Mouse (Mus musculus): ENCODE measurements at regions not wholly inside any gene's neighbourhood (a gene's known extent, or its start where the extent isn't known, plus 50 kb on each side); places are given as distances from the start of the nearest gene placed in this dataset.

DNA sequence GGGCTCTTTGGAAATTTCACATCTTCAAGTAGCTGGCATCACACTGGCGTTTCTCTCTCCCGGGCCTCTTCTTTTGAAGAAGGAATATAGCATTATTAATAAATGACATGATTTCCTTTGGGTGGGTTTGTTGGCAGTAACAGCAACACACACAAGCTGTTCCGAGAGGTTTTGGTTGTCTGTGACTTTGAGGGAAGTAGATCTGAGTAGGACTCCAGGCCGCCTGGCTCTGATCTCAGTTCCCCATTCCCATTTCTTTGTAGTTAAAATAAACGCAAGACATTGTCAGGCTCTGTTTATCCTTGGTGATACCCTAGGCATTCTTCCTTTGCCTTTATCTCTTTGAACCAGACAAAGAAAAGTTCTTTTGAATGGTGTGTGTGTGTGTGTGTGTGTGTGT is 83.3 kb upstream of the Gm9887 start:
- in situ Hi-C loops (cut with MboI; ENCODE audit: low pct_unique_long_range_greater_than_20kb), result loop anchor here (5.0 kb wide), 1 partner anchor 73 kb away; no protein-coding TSS in a partner anchor
- POLR2A ChIA-PET, result no interaction called here

GRCm38 (mm10) chr12:69453544-69453943 is 81.3 kb upstream of the Gm9887 start:
- H3K27me3 ChIP-seq, result no peaks in the 10 kb centered on the region
- DNase-seq (ENCODE audit: low read depth, low spot score) (no peak), ATAC-seq (no peak)
- ChIA-PET POLR2A (no interaction called here), CTCF (interaction anchor here (1.4 to 3.0 kb wide), 2 partner anchors 31 to 49 kb away, joined by 3 to 9 read pairs; no protein-coding TSS in a partner anchor)
- in situ Hi-C loops (cut with MboI; ENCODE audit: low pct_unique_long_range_greater_than_20kb), result no loop called here
- TF ChIP-seq CTCF (IDR thresholded peaks at IDR 0.05), result no peak

More for the DNA sequence above, 83.3 kb upstream of the Gm9887 start:
- TF ChIP-seq CTCF (IDR thresholded peaks at IDR 0.05), result no peak
- CTCF ChIA-PET, result no interaction called here
- no peak for DNase-seq (ENCODE audit: low read depth, low spot score)
- H3K27me3 ChIP-seq, result no peaks in the 10 kb centered on the region
- no peak for ATAC-seq

DNA sequence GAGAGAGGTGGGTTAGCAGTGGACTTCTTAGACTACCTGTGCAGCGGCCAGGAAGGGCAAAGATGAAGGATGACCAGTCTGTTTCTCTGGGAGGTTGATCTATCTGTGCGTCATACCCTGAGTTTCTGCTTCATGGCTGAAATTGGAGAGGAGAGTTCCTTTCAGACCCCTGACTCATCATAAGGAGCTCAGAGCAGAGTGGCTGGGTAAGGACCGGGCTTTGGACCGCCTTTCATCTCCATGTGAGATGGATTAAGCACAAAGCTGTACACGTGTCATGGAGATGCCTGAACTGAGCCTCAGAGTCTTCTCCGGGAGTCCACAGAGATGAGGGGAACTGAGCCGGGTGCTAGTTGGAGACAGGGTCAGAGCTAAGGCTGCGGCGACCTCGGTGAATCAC is 80.7 kb upstream of the Gm9887 start:
- ChIA-PET POLR2A (no interaction called here), CTCF (interaction anchor here (0.5 to 3.0 kb wide), 4 partner anchors 16 to 49 kb away, joined by 3 to 9 read pairs (median 4); no protein-coding TSS in a partner anchor)
- no peak for DNase-seq (ENCODE audit: low read depth, low spot score)
- no peaks in the 10 kb centered on the region for H3K27me3 ChIP-seq
- no peak for ATAC-seq
- in situ Hi-C loops (cut with MboI; ENCODE audit: low pct_unique_long_range_greater_than_20kb), result no loop called here
- no peak for TF ChIP-seq CTCF (IDR thresholded peaks at IDR 0.05)

GRCm38 (mm10) chr12:69451110-69451509 is 78.9 kb upstream of the Gm9887 start:
- H3K27me3 ChIP-seq, result no peaks in the 10 kb centered on the region
- DNase-seq (ENCODE audit: low read depth, low spot score), result peak; percentile 80
- in situ Hi-C loops (cut with MboI; ENCODE audit: low pct_unique_long_range_greater_than_20kb), result no loop called here
- ChIA-PET CTCF (interaction anchor here (1.0 to 3.0 kb wide), 6 partner anchors 9 to 85 kb away, joined by 3 to 9 read pairs (median 4); no protein-coding TSS in a partner anchor), POLR2A (interaction anchor here (0.6 to 0.9 kb wide), 2 partner anchors 10 to 14 kb away, joined by 3 to 7 read pairs; no protein-coding TSS in a partner anchor)
- peak; percentile 52 for ATAC-seq
- no peak for TF ChIP-seq CTCF (IDR thresholded peaks at IDR 0.05)

DNA sequence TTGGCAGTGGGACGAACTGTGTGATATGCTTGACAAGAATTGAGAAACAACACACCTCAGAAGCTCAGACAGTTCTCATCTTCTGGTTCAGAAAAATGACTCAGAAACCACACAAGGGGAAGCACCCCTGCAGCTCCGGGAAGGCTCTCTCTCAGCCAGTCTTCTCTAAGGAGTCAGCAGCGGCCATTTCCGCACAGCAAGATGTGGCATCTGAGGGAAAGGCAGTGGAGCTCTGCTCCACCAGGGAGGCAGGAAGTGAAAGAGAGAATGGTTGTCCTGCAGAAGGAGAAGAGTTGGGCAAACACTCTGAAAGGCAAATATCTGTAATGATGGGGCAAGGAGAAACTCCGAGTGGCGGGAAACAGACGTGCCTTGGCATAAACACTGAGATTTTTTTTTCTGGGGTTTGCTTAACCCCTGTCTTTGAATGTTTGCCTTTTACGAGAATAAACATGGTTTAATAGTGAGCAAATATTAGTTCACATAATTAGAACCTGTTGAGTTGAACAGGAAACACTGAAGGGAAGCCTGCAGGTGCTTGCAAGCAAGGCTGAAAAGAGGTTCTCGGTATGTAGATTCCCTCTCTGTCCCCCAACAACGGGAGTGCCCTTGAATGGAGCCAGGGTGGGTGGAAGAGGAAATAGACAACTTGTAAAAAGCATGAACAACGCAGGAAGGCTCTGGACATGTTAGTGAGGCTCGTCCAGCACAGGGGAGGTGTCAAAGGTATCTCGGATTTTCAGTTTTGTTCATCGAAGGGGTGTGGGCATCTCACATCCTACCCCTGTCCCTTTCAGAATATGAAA is 75.9 kb upstream of the Gm9887 start:
- DNase-seq (ENCODE audit: low read depth, low spot score), result peak; percentile 81
- H3K27me3 ChIP-seq, result no peaks in the 10 kb centered on the region
- no peak for TF ChIP-seq CTCF (IDR thresholded peaks at IDR 0.05)
- ChIA-PET POLR2A (interaction anchor here (0.7 to 1.1 kb wide), 4 partner anchors 13 to 1570 kb away, joined by 3 to 6 read pairs (median 4); no protein-coding TSS in a partner anchor), CTCF (interaction anchor here (1.4 kb wide), 1 partner anchor 9 kb away, joined by 4 read pairs; no protein-coding TSS in a partner anchor)
- in situ Hi-C loops (cut with MboI; ENCODE audit: low pct_unique_long_range_greater_than_20kb), result no loop called here
- ATAC-seq, result peak; percentile 63

DNA sequence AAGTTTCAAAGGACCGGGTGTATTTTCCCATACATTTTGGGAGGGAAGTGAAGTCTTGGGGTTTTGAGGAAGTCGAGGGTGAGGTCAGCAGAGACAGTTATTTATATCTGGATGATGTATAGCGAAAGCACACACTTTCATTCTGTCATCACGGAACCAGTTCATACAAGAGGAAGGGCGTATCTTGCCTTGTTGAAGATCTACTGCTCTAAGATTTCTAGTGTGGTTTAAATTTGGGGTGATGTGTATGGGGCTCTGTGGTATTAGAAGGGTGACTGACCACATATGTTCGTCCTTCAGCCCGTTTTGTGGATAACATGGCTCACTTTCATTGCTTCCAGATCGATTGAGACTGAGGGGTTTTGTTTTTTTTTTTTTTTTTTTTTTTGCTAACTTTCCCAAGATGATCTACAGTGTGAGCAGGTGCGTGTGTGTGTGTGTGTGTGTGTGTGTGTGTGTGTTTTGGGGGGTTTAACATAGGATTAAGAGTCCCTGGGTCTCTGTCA is 75.1 kb upstream of the Gm9887 start:
- in situ Hi-C loops (cut with MboI; ENCODE audit: low pct_unique_long_range_greater_than_20kb), result no loop called here
- CTCF ChIA-PET, result interaction anchor here (0.8 to 1.4 kb wide), 2 partner anchors 10 to 28 kb away, joined by 3 to 4 read pairs; no protein-coding TSS in a partner anchor

GRCm38 (mm10) chr12:69446468-69447321 is 74.4 kb upstream of the Gm9887 start:
- H3K27me3 ChIP-seq, result no peaks in the 10 kb centered on the region
- TF ChIP-seq CTCF (IDR thresholded peaks at IDR 0.05), result no peak
- in situ Hi-C loops (cut with MboI; ENCODE audit: low pct_unique_long_range_greater_than_20kb), result no loop called here
- ChIA-PET CTCF (interaction anchor here (0.8 to 1.4 kb wide), 2 partner anchors 15 to 27 kb away, joined by 3 to 5 read pairs; no protein-coding TSS in a partner anchor), POLR2A (no interaction called here)
- ATAC-seq (no peak), DNase-seq (ENCODE audit: low read depth, low spot score) (peak; percentile 48)

More for the DNA sequence above, 75.1 kb upstream of the Gm9887 start:
- TF ChIP-seq CTCF (IDR thresholded peaks at IDR 0.05), result no peak
- DNase-seq (ENCODE audit: low read depth, low spot score) (no peak), ATAC-seq (no peak)
- no peaks in the 10 kb centered on the region for H3K27me3 ChIP-seq
- POLR2A ChIA-PET, result interaction anchor here (0.7 to 1.1 kb wide), 3 partner anchors 14 to 1570 kb away, joined by 3 to 6 read pairs (median 3); no protein-coding TSS in a partner anchor

GRCm38 (mm10) chr12:69446085-69446467 is 73.8 kb upstream of the Gm9887 start:
- no peaks in the 10 kb centered on the region for H3K27me3 ChIP-seq
- no peak for TF ChIP-seq CTCF (IDR thresholded peaks at IDR 0.05)
- ChIA-PET POLR2A (no interaction called here), CTCF (interaction anchor here (0.7 to 1.4 kb wide), 3 partner anchors 11 to 16 kb away, joined by 3 to 5 read pairs (median 3); no protein-coding TSS in a partner anchor)
- in situ Hi-C loops (cut with MboI; ENCODE audit: low pct_unique_long_range_greater_than_20kb), result no loop called here
- ATAC-seq, result no peak
- DNase-seq (ENCODE audit: low read depth, low spot score), result no peak

DNA sequence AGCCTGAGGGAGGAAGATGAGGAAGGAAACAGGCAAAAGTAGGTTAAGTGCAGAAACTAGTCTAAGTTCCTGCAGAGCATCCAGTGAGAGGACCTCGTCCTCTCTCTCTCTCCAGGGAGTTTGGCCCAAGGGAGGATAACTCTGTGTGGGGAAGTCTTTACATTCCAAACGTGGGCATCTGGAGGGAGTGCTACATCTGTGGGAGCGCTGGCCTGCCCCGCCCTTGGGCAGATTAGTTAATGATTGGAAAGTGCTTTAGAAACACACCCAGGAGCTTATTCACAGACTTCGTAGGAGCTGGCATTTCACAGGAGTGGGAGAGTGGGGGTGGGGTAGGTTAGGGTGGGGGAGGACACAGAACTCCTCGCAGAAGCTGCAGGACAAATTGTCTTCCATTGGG is 70.1 kb upstream of the Gm9887 start:
- in situ Hi-C loops (cut with MboI; ENCODE audit: low pct_unique_long_range_greater_than_20kb), result no loop called here
- DNase-seq (ENCODE audit: low read depth, low spot score) (no peak), ATAC-seq (peak; percentile 51)
- no peaks in the 10 kb centered on the region for H3K27me3 ChIP-seq
- ChIA-PET CTCF (interaction anchor here (0.6 to 1.5 kb wide), 4 partner anchors 8 to 26 kb away, joined by 3 to 4 read pairs (median 3); no protein-coding TSS in a partner anchor), POLR2A (interaction anchor here (0.6 kb wide), 1 partner anchor 16 kb away, joined by 3 read pairs; no protein-coding TSS in a partner anchor)
- TF ChIP-seq CTCF (IDR thresholded peaks at IDR 0.05), result no peak

DNA sequence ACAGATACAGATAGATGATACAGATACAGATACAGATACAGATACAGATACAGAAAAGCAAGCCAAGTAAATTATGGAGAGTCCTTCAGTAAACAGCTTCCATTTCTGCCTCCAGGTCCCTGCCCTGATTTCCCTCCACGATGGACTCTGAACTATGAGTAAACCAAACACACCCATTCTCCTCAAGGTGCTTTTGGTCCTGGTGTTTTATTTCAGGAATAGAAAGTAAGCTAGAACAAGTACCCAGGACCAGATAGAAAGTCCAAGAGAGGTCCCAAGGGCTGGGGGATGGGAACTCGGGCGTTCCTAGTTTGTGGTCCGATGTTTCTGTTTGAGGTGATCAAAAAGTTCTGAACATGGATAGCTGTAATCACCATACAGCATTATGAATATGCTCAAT is 69.5 kb upstream of the Gm9887 start:
- TF ChIP-seq CTCF (IDR thresholded peaks at IDR 0.05), result no peak
- no peak for ATAC-seq

More for the DNA sequence above, 69.5 kb upstream of the Gm9887 start:
- DNase-seq (ENCODE audit: low read depth, low spot score), result no peak
- in situ Hi-C loops (cut with MboI; ENCODE audit: low pct_unique_long_range_greater_than_20kb), result no loop called here
- no peaks in the 10 kb centered on the region for H3K27me3 ChIP-seq
- ChIA-PET POLR2A (no interaction called here), CTCF (interaction anchor here (0.6 to 1.5 kb wide), 4 partner anchors 9 to 26 kb away, joined by 3 to 4 read pairs (median 3); no protein-coding TSS in a partner anchor)

Data from Patski (cell line).